Mouse (Mus musculus) c-Kit-positive CD71-negative TER-119-negative erythroid progenitor cells, embryonic 14.5 days (primary cell): Measurements from ENCODE around the gene Wfdc6a.

Source experiments
- DNase-seq: peaks from one replicate; pipeline ENCODE4 v3.0.0-alpha.2; 2013; ENCODE audit warnings: low read depth

The Wfdc6a gene

GRCm38 (mm10) chr2:164549963-164550894, 35.0 kb downstream of the Wfdc6a start:
- DNase-seq = no peak

DNA sequence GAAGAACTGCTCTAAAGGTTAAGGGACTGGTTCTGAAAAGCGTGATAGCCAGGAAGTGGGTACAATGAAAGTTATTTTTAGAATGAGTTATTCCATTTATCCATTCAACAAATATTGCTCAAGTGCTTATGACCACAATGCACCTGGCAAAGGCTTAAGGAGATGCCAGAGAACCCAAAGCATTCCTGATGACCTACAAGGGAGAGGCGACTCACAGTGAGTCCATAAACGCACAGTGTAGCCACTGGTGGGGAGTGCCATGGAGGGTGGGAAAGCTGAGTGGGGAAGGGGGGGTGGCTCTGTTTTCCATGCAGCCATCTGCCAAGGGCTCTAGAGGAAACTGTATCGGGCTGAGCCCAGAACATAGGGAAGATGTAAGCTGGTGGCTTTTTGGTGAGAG, 35.9 kb downstream of the Wfdc6a start:
- no peak for DNase-seq

DNA sequence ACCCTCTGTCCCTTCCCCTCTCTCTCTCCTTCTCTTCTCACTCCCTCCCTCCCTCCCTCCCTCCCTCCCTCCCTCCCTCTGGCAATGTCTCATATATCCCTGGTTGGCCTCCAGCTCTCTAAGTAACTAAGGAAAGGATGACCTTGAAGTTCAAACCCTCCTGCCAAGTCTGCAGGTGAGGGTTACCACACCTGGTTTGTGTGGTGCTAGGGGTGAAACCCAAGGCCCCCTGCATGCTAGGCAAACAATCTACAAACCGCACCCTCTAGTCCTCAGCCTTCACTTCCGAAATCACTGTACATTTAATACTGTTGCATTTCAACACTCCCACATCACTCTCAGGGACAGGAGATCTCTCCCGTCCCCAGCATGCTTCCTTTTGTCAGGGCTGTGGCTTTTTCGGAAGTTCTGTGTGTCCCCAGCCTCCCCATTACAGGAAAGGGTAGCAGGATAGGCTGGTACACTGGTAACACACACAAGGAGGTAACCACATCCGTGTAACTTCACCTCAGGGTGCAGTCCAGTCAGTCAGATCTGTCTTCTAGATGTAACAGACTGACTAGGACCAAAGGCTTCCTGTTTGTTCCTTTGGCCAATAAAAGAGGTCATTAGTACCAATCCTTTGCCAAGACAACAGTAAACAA, 40.7 kb downstream of the Wfdc6a start:
- DNase-seq = no peak

DNA sequence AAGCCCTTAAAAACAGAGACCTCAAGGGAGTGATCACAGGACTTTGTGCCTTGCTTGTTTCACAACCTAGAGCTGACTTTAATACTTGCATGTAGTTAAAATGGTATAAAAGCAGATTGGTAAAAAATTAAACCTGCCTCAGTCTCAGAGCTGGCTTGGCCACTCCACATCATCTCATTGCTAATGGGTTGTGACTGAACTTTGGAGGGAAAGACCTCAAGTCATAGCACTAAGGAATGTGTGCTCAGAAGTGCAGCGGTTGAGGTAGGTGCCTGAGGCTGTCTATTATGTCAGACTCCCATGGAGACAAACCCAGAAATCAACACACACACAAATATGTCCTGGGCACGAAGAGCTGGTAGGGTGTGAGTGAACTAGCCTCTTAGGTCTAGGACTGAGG, 41.5 kb downstream of the Wfdc6a start:
- no peak for DNase-seq

GRCm38 (mm10) chr2:164542598-164542997, 42.6 kb downstream of the Wfdc6a start:
- DNase-seq = no peak

DNA sequence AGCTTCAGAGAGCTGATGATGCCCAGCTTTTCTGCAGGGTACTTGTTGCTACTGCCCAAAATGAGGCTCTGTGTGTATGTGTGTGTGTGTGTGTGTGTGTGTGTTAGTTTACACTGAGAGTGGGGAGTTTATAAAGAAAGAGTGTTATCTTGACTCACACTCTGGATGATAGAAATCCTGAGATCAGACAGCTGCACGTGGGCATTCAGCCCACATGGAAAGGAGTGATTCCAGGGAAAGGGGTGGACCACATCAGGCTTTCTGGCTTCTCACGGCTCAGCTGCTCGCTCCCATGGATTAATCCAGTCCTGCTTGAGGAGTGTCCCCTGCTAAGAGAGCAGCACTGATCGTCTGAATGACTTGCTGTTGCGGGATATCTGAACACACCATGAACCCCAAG, 43.1 kb downstream of the Wfdc6a start:
- DNase-seq = no peak

GRCm38 (mm10) chr2:164540652-164541427, 44.4 kb downstream of the Wfdc6a start:
- DNase-seq = no peak

- no peak for DNase-seq
Observed at GRCm38 (mm10) chr2:164537003-164537402, 48.2 kb downstream of the Wfdc6a start.

- DNase-seq = no peak
Observed at GRCm38 (mm10) chr2:164534315-164534714, 50.9 kb downstream of the Wfdc6a start.

GRCm38 (mm10) chr2:164531169-164531568, 54.1 kb downstream of the Wfdc6a start:
- peak; percentile 45 for DNase-seq
